Mouse (Mus musculus) heart, adult 9 months (tissue): ENCODE measurements around the gene Cd47.

Experiments used
- DNase-seq, 2 experiments: peaks; one replicate each; pipeline ENCODE4 v3.0.0; 2022; ENCODE audit warnings: low spot score in 2 of 2

The Cd47 gene

GRCm38 (mm10) chr16:49834130-49834693 is 33.9 kb downstream of the Cd47 start:
- DNase-seq, result no peak

- no peak for DNase-seq
These were observed 36.4 kb downstream of the Cd47 start for GRCm38 (mm10) chr16:49836634-49837164.

GRCm38 (mm10) chr16:49838923-49839322 is 38.6 kb downstream of the Cd47 start:
- DNase-seq, result no peak

GRCm38 (mm10) chr16:49839681-49840535 is 39.6 kb downstream of the Cd47 start:
- DNase-seq, result peak; percentile 39 to 62

- DNase-seq, result no peak
These were observed 43.4 kb downstream of the Cd47 start for GRCm38 (mm10) chr16:49843723-49844122.

- DNase-seq, result no peak
These were observed 47.1 kb downstream of the Cd47 start for GRCm38 (mm10) chr16:49847224-49848003.

- DNase-seq, result no peak
These were observed 48.3 kb downstream of the Cd47 start for GRCm38 (mm10) chr16:49848651-49849050.

- no peak for DNase-seq
These were observed 52.6 kb downstream of the Cd47 start for GRCm38 (mm10) chr16:49852940-49853339.

GRCm38 (mm10) chr16:49853633-49854032 is 53.3 kb downstream of the Cd47 start:
- DNase-seq, result no peak

- peak in 1 of 2 experiments; percentile 15 for DNase-seq
These were observed 53.9 kb downstream of the Cd47 start for GRCm38 (mm10) chr16:49854194-49854593.

GRCm38 (mm10) chr16:49854931-49855835 is 54.9 kb downstream of the Cd47 start:
- peak; percentile 94 to 97 for DNase-seq

- no peak for DNase-seq
These were observed 55.6 kb downstream of the Cd47 start for GRCm38 (mm10) chr16:49855836-49856503.

GRCm38 (mm10) chr16:49856661-49857060 is 56.3 kb downstream of the Cd47 start:
- DNase-seq, result no peak

GRCm38 (mm10) chr16:49857504-49858160 is 57.3 kb downstream of the Cd47 start:
- DNase-seq, result peak; percentile 28 to 41

- DNase-seq, result peak; percentile 12 to 15
These were observed 58.0 kb downstream of the Cd47 start for GRCm38 (mm10) chr16:49858161-49858906.

GRCm38 (mm10) chr16:49858907-49859853 is 58.8 kb downstream of the Cd47 start:
- peak; percentile 46 to 63 for DNase-seq

- DNase-seq, result no peak
These were observed 61.7 kb downstream of the Cd47 start for GRCm38 (mm10) chr16:49861986-49862385.

- no peak for DNase-seq
These were observed 66.3 kb downstream of the Cd47 start for GRCm38 (mm10) chr16:49866617-49867016.
